Mouse (Mus musculus): ENCODE measurements around the gene Oxct1. TPM values are rescaled to one million over a fixed set of nuclear protein-coding genes. Genes with fewer than 3 reads are reported as not detected.

Oxct1 gene
- polyA plus RNA-seq, 1 experiment from 2014 or later: 16.2 TPM

DNA sequence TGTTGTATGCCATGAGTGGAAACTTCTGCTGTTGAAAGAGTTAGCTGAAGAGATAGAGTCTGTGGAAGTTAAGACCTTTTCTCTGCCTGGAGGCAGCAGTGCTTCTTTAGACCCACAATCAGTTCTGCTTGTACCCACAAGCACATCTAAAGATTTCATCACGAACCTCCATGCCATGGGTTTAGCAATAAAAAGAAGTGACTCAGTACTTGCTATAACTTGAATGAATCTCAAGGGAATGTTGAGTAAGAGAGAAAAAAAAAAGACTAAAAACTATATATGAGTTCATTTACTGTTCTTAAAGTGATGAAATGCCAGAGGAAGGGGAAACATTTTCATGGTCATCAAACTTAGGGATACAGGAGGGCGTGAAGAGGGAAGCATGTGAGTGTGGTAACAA lies 25.6 kb upstream of the Oxct1 start:
- no peaks in the 10 kb centered on the region for H3K27me3 ChIP-seq (ENCODE audit: insufficient read depth, low read length)
- DNase-seq (no peak), ATAC-seq (no peak)
- H3K36me3 ChIP-seq (replicated peaks; ENCODE audit: insufficient read depth, low read length): no peaks in the 10 kb centered on the region
- no peak overlapping the region for H3K4me3 ChIP-seq (ENCODE audit: low read depth, low read length)
- H3K4me1 ChIP-seq (ENCODE audit: insufficient read depth): no peaks in the 10 kb centered on the region
- no peak overlapping the region for H3K9ac ChIP-seq (replicated peaks)
- H3K4me2 ChIP-seq (ENCODE audit: low read depth, low read length): no peak overlapping the region
- 58% methylated on average over 2 of the region's 2 CpGs for WGBS (ENCODE audit: insufficient replicate concordance)
- TF ChIP-seq CTCF (IDR thresholded peaks at IDR 0.05; ENCODE audit: low read depth): no peak
- TF ChIP-seq EP300 (IDR thresholded peaks at IDR 0.05; ENCODE audit: low read depth): no peak
- no peak overlapping the region for H3K27ac ChIP-seq (ENCODE audit: low read depth)
- no peaks in the 10 kb centered on the region; the same call in 1 of the 2 replicates for H3K9me3 ChIP-seq (ENCODE audit: low read length)

DNA sequence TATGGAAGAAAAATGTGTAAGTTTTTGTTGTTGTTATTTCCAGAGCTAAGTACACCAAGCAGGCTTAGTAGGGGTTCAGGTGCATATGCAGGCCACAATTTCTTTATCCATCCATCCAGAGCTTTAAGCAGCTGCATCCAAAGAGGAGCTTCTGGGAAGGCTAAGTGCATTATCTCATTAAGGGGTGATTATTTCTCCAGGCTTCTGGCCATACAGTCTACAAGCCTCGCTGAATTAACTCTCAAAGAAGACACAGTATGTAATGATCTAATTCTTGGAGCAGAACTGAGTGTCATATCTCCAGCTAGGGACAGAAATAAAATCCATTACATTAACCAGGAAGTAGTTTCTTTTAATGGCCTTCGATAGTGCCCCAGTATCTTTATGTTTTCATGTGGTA lies 12.3 kb upstream of the Oxct1 start:
- no peak overlapping the region for H3K27ac ChIP-seq (ENCODE audit: low read depth)
- no peak overlapping the region for H3K4me3 ChIP-seq (ENCODE audit: low read depth, low read length)
- H3K4me2 ChIP-seq (ENCODE audit: low read depth, low read length): no peak overlapping the region
- no peaks in the 10 kb centered on the region for H3K27me3 ChIP-seq (ENCODE audit: insufficient read depth, low read length)
- ATAC-seq (no peak), DNase-seq (no peak)
- H3K36me3 ChIP-seq (replicated peaks; ENCODE audit: insufficient read depth, low read length): no peaks in the 10 kb centered on the region
- H3K9me3 ChIP-seq (ENCODE audit: low read length): no peaks in the 10 kb centered on the region
- 70% methylated on average over 2 of the region's 2 CpGs for WGBS (ENCODE audit: insufficient replicate concordance)
- TF ChIP-seq CTCF (IDR thresholded peaks at IDR 0.05; ENCODE audit: low read depth): no peak
- no peak for TF ChIP-seq EP300 (IDR thresholded peaks at IDR 0.05; ENCODE audit: low read depth)
- no peak overlapping the region for H3K9ac ChIP-seq (replicated peaks)
- H3K4me1 ChIP-seq (ENCODE audit: insufficient read depth): no peaks in the 10 kb centered on the region

DNA sequence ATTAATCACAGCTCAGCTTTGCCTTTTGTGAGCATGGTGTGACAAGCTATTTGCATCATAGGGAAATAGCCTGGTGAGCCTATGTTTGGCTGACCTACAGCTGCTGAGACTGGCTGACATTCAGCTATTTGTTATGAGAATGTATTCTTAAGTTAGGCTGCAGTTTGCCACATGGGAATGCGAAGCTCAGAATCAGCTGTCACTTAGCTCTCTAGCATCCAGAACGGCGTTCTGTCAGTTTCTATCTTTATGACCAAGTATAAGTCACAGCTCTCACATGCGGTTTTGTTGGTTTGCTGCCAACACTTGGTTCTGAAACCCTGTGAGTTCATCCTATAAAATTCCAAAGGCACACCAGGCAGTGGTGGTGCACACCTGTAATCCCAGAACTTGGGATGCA lies 5.5 kb upstream of the Oxct1 start:
- Histone ChIP-seq H3K9me3 (ENCODE audit: low read length) (no peaks in the 10 kb centered on the region), H3K9ac (replicated peaks) (no peak overlapping the region), H3K4me2 (ENCODE audit: low read depth, low read length) (no peak overlapping the region), H3K27me3 (ENCODE audit: insufficient read depth, low read length) (no peaks in the 10 kb centered on the region), H3K36me3 (replicated peaks; ENCODE audit: insufficient read depth, low read length) (no peaks in the 10 kb centered on the region), H3K27ac (ENCODE audit: low read depth) (no peak overlapping the region), H3K4me1 (ENCODE audit: insufficient read depth) (no peaks in the 10 kb centered on the region), H3K4me3 (ENCODE audit: low read depth, low read length) (no peak overlapping the region)
- no peak for DNase-seq
- 84% methylated on average over 4 of the region's 4 CpGs for WGBS (ENCODE audit: insufficient replicate concordance)
- ATAC-seq: no peak
- TF ChIP-seq CTCF (IDR thresholded peaks at IDR 0.05; ENCODE audit: low read depth): no peak
- no peak for TF ChIP-seq EP300 (IDR thresholded peaks at IDR 0.05; ENCODE audit: low read depth)

DNA sequence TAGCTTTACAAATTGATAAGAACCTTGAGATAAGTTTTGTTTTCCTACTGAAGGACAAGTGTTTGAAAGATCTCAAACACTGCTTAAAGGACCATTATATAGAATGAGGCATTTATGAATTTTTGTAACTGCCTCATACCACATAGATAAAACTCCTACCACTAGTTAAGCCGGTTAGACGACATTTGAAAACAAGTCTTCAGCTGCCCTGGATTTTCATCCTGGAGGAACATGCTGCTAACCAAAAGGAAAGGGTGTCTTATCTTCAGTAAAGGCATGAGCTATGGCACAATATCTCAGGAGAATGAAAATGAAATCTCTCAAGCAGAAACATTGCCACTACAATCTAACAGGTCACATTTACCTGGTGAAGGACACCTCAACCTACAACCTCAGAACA lies 2.4 kb upstream of the Oxct1 start:
- 68% methylated on average over 2 of the region's 2 CpGs for WGBS (ENCODE audit: insufficient replicate concordance)
- no peak for DNase-seq

DNA sequence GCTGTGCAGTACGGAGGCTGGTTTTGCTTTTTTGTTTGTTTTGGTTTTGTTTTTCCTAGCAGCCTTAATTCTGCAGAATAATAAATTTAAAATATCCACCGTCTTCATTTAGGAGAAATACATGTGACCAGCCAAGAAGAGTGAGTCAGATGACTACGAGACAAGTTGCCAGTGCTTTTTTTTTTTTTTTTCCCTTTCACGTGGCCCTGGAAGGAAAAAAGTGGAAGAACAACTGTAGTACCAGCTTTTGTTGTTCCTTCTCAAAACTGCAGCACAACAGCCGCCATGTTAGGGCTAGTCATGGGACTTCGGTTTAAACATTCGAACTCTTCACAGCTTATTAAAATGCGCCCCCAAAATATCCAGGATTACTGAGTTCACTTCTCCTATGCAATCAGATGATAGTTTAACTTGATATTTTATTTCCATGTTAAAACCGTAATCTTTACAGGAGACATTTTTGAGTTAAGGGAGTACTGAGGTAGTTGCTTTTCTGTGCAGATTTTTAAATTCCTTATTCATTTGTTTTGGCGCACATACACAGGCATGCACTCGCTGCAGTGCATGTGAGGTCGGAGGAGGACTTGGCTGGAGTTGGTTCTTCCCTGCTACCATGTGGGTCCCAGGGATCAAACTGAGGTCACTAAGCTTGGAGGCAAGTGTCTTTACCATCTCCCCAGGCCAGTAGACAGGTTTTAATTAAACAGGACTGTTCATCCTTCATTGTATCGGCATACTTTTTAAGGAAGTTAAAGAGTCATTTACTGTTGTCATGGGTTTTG lies 1.3 kb upstream of the Oxct1 start:
- Histone ChIP-seq H3K4me2 (ENCODE audit: low read depth, low read length) (no peak overlapping the region), H3K36me3 (replicated peaks; ENCODE audit: insufficient read depth, low read length) (no peaks in the 10 kb centered on the region), H3K27ac (ENCODE audit: low read depth) (no peak overlapping the region), H3K4me3 (ENCODE audit: low read depth, low read length) (no peak overlapping the region), H3K4me1 (ENCODE audit: insufficient read depth) (peaks cover 3% of the 10 kb centered on the region), H3K9me3 (ENCODE audit: low read length) (no peaks in the 10 kb centered on the region), H3K9ac (replicated peaks) (no peak overlapping the region), H3K27me3 (ENCODE audit: insufficient read depth, low read length) (no peaks in the 10 kb centered on the region)
- DNase-seq: no peak
- 77% methylated on average over 13 of the region's 13 CpGs for WGBS (ENCODE audit: insufficient replicate concordance)
- TF ChIP-seq EP300 (IDR thresholded peaks at IDR 0.05; ENCODE audit: low read depth) (no peak), CTCF (IDR thresholded peaks at IDR 0.05; ENCODE audit: low read depth) (no peak)
- ATAC-seq: no peak

More for the DNA sequence above, 2.4 kb upstream of the Oxct1 start:
- Histone ChIP-seq H3K36me3 (replicated peaks; ENCODE audit: insufficient read depth, low read length) (no peaks in the 10 kb centered on the region), H3K9ac (replicated peaks) (no peak overlapping the region), H3K4me1 (ENCODE audit: insufficient read depth) (peaks cover 3% of the 10 kb centered on the region), H3K9me3 (ENCODE audit: low read length) (no peaks in the 10 kb centered on the region), H3K27ac (ENCODE audit: low read depth) (no peak overlapping the region), H3K4me2 (ENCODE audit: low read depth, low read length) (no peak overlapping the region), H3K27me3 (ENCODE audit: insufficient read depth, low read length) (no peaks in the 10 kb centered on the region), H3K4me3 (ENCODE audit: low read depth, low read length) (no peak overlapping the region)
- no peak for ATAC-seq
- TF ChIP-seq CTCF (IDR thresholded peaks at IDR 0.05; ENCODE audit: low read depth) (no peak), EP300 (IDR thresholded peaks at IDR 0.05; ENCODE audit: low read depth) (no peak)

DNA sequence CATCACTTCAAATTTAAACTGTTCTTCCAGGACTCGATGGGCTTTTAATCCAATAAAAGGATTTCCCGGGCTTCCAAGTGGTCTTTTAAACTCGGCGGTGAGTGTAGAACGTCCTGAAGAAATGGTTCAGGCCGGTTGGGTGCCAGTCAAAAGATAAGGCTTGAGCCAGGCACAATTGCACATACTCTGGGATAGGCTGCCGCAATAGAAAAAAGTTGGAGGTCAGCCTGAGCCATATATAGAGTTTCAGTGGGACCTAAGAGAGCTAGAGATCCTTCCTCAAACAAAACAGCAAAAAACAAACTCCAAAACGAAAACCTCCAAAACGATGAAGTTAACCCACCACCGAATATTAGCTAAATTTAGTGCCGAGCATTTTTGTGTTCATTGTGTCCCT lies 677 bp upstream of the Oxct1 start:
- Histone ChIP-seq H3K4me1 (ENCODE audit: insufficient read depth) (peaks cover 3% of the 10 kb centered on the region), H3K4me3 (ENCODE audit: low read depth, low read length) (no peak overlapping the region), H3K27ac (ENCODE audit: low read depth) (no peak overlapping the region), H3K9ac (replicated peaks) (no peak overlapping the region), H3K9me3 (ENCODE audit: low read length) (no peaks in the 10 kb centered on the region), H3K4me2 (ENCODE audit: low read depth, low read length) (peak overlapping the region; percentile 97; the same call in 1 of the 2 replicates), H3K36me3 (replicated peaks; ENCODE audit: insufficient read depth, low read length) (no peaks in the 10 kb centered on the region), H3K27me3 (ENCODE audit: insufficient read depth, low read length) (no peaks in the 10 kb centered on the region)
- DNase-seq: no peak
- TF ChIP-seq CTCF (IDR thresholded peaks at IDR 0.05; ENCODE audit: low read depth) (no peak), EP300 (IDR thresholded peaks at IDR 0.05; ENCODE audit: low read depth) (no peak)
- 64% methylated on average over 11 of the region's 11 CpGs for WGBS (ENCODE audit: insufficient replicate concordance)
- no peak for ATAC-seq
